Mouse (Mus musculus) G1E (cell line): Measurements from ENCODE around the gene Tspan3. TPM values are rescaled to one million over a fixed set of nuclear protein-coding genes. Genes with fewer than 3 reads are reported as not detected.

Experiments used
- ATAC-seq: 2 replicates; pipeline ENCODE4 v1.8.0; 2016; ENCODE audit warnings: mild to moderate bottlenecking; ENCODE audit not compliant: insufficient number of reproducible peaks, poor library complexity, low FRiP score, severe bottlenecking; ENCODE audit errors: extremely low read depth
- DNase-seq: peaks from one replicate; pipeline ENCODE4 v3.0.0; 2012; ENCODE audit warnings: low spot score
- H3K27me3 ChIP-seq: 2 replicates; pipeline ENCODE4 v1.6.1; 2012; ENCODE audit warnings: mild to moderate bottlenecking, low read length, inconsistent platforms; ENCODE audit not compliant: insufficient read depth
- H3K36me3 ChIP-seq: replicated peaks from 2 replicates; pipeline ENCODE3; 2012; ENCODE audit warnings: mild to moderate bottlenecking, inconsistent platforms
- H3K4me1 ChIP-seq: 2 replicates; pipeline ENCODE4 v1.6.1; 2012; ENCODE audit warnings: low read depth, low read length, inconsistent platforms, mixed read lengths; ENCODE audit not compliant: insufficient read depth
- H3K4me3 ChIP-seq: 2 replicates; pipeline ENCODE4 v1.5.1; 2012; ENCODE audit warnings: low read depth, mild to moderate bottlenecking, inconsistent platforms, low read length, moderate library complexity, mixed read lengths
- H3K9me3 ChIP-seq: replicated peaks from 2 replicates; pipeline ENCODE4 v1.6.1; 2012; ENCODE audit warnings: inconsistent platforms
- CTCF ChIP-seq: IDR thresholded peaks from 2 replicates; pipeline ENCODE4 v1.5.1; 2012; ENCODE audit warnings: low read depth, low read length, inconsistent platforms, mixed read lengths
- GATA1 ChIP-seq: IDR thresholded peaks from 2 replicates; pipeline ENCODE4 v1.6.1; 2012; ENCODE audit warnings: borderline replicate concordance, low read length, inconsistent platforms, mixed read lengths
- GATA2 ChIP-seq: IDR thresholded peaks from 2 replicates; pipeline ENCODE4 v1.6.1; 2012; ENCODE audit warnings: low read depth, low read length, inconsistent platforms, borderline replicate concordance
- POLR2AphosphoS5 ChIP-seq: IDR thresholded peaks from 2 replicates; pipeline ENCODE4 v1.6.1; 2012; ENCODE audit warnings: low read depth, low read length, inconsistent platforms; ENCODE audit not compliant: insufficient replicate concordance
- TAL1 ChIP-seq: conservative IDR thresholded peaks from 2 replicates; pipeline ENCODE4 v1.6.1; 2012; ENCODE audit warnings: low read depth, low read length, inconsistent platforms, mixed read lengths
- polyA plus RNA-seq: library from polyadenylated mRNA; stranded (reverse); fragments of >175 nt; gene quantifications from 2 replicates; pipeline ENCODE4 v1.2.3, GENCODE M21; 2012
- total RNA-seq, 2 experiments: library from RNA; stranded (forward) in 1 of 2; stranded (reverse) in 1 of 2; fragments of 200-1000 nt in 1 of 2; fragments of >200 nt in 1 of 2; fragmentation: Nextera tagmentation in 1 of 2; gene quantifications; 2 replicates each; pipeline ENCODE4 v1.2.3; 2014 to 2017

The Tspan3 gene
- total and polyA plus RNA-seq, 3 experiments = 0.33 TPM; not detected in 2

DNA sequence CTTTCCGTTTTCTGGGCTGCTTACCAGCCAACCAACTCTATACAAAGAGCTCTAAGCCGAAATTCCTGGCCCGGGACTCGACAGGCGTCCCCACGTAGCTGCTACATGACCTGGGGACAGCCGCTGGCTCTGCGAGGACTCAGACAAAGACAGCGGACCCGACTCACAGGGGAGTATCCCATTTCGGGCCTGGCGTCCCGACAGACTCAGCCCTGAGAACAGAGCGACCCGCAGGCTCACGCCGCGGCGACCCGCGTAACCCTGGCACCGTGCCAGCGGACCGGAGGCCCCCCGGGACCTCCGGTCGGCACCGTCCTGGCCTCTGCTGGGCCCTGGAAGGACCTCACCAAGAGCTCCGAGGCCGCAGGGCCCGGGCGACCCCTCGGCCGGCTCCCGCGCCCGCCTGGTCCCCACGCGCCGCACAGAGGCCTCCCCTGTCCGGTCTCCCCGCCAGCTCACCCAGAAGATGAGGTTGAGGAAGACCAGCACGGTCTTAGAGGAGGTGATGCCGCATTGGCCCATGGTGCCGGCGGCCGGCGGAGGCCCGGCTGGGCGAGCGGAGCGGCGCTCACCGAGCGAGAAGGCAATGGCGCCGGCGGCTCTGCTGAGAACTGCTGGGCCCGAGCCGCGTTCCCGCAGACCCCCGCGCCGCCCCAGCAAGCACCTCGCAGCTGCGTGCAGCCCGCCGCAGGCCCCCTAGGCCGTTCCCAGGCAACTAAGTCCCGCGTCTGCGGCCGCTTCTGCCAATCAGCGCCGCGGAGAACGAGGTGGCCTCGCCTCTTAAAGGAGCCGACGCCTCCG, 4.7 kb downstream of the Tspan3 start:
- TF ChIP-seq CTCF = no peak
- no peak for TF ChIP-seq POLR2AphosphoS5
- no peak for TF ChIP-seq GATA2
- TF ChIP-seq TAL1 = no peak
- TF ChIP-seq GATA1 = no peak
- Histone ChIP-seq H3K36me3 (no peaks in the 10 kb centered on the region), H3K9me3 (no peaks in the 10 kb centered on the region), H3K4me1 (no peaks in the 10 kb centered on the region), H3K27me3 (peaks cover 36% of the 10 kb centered on the region), H3K4me3 (no peak overlapping the region; the same call in 1 of the 2 replicates)
- DNase-seq = no peak
- no peak for ATAC-seq

DNA sequence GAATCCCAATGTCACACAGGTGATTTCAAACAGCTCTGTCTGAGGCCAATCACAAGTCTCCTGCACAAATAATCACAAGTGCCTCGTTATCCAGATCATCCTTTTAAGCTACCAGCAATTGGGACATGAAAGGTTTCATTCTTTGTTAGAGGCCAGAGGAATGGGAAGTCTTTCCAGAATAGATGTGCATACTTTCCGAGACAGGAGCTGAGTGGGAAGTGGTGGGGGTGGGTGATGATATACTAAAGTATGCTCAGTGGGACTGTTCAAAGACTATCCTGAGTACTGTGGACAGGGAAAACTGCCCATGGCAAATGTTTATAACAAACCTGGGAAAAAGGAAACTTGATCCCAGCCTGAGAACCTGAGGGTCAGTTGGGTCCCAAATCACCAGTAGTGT, 5.8 kb downstream of the Tspan3 start:
- no peaks in the 10 kb centered on the region for H3K4me1 ChIP-seq
- no peak for ATAC-seq

DNA sequence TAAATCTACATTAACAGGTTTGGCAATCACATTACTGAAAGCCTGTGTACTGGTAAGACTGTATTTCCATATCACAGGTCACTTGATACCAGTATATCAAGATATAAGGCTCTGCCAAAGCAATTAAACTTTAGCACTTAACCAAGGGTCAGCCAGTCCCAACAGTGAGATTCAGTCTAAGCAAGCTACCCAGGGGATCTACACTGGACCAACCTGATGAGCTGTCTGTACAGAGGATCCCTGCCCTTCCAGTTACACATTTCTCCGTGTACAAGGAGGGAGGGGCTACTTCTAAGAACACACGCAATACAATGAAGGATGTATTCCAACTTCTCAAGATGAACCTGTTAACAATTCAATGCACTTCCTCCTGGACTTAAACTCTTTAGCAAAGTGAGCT, 7.2 kb downstream of the Tspan3 start:
- no peaks in the 10 kb centered on the region for H3K36me3 ChIP-seq
- no peaks in the 10 kb centered on the region for H3K4me1 ChIP-seq
- ATAC-seq (no peak), DNase-seq (no peak)
- H3K27me3 ChIP-seq = peaks cover 24% of the 10 kb centered on the region
- no peak for TF ChIP-seq GATA1
- TF ChIP-seq CTCF = no peak
- no peak for TF ChIP-seq TAL1
- TF ChIP-seq POLR2AphosphoS5 = no peak
- TF ChIP-seq GATA2 = no peak
- H3K9me3 ChIP-seq = no peaks in the 10 kb centered on the region
- H3K4me3 ChIP-seq = no peak overlapping the region

More for the DNA sequence above, 5.8 kb downstream of the Tspan3 start:
- Histone ChIP-seq H3K27me3 (peaks cover 36% of the 10 kb centered on the region), H3K4me3 (no peak overlapping the region), H3K36me3 (no peaks in the 10 kb centered on the region), H3K9me3 (no peaks in the 10 kb centered on the region)
- TF ChIP-seq POLR2AphosphoS5 (no peak), GATA1 (no peak), GATA2 (no peak), TAL1 (no peak), CTCF (no peak)
- no peak for DNase-seq

GRCm38 (mm10) chr9:56154572-56154971, 10.7 kb downstream of the Tspan3 start:
- H3K27me3 ChIP-seq = peaks cover 3% of the 10 kb centered on the region; the same call in 1 of the 2 replicates
- no peaks in the 10 kb centered on the region for H3K4me1 ChIP-seq
- TF ChIP-seq GATA2 (no peak), CTCF (no peak), POLR2AphosphoS5 (no peak), GATA1 (no peak), TAL1 (no peak)
- DNase-seq = no peak
- H3K9me3 ChIP-seq = no peaks in the 10 kb centered on the region
- H3K36me3 ChIP-seq = no peaks in the 10 kb centered on the region
- ATAC-seq = no peak
- H3K4me3 ChIP-seq = no peak overlapping the region

- H3K4me1 ChIP-seq = no peaks in the 10 kb centered on the region
- H3K36me3 ChIP-seq = no peaks in the 10 kb centered on the region
- no peak for ATAC-seq
- peaks cover under 1% of the 10 kb centered on the region; the same call in 1 of the 2 replicates for H3K27me3 ChIP-seq
- no peak for TF ChIP-seq CTCF
- no peak for TF ChIP-seq TAL1
- TF ChIP-seq GATA1 = no peak
- DNase-seq = no peak
- no peaks in the 10 kb centered on the region for H3K9me3 ChIP-seq
- no peak overlapping the region for H3K4me3 ChIP-seq
Measured at GRCm38 (mm10) chr9:56152482-56153007, 12.7 kb downstream of the Tspan3 start.

- TF ChIP-seq POLR2AphosphoS5 (no peak), CTCF (no peak), GATA1 (no peak), GATA2 (no peak), TAL1 (no peak)
- H3K9me3 ChIP-seq = no peaks in the 10 kb centered on the region
- H3K4me3 ChIP-seq = no peak overlapping the region
- ATAC-seq = no peak
- H3K27me3 ChIP-seq = peaks cover 5% of the 10 kb centered on the region; the same call in 1 of the 2 replicates
- no peaks in the 10 kb centered on the region for H3K36me3 ChIP-seq
- H3K4me1 ChIP-seq = no peaks in the 10 kb centered on the region
- DNase-seq = no peak
Measured at GRCm38 (mm10) chr9:56151745-56152481, 13.4 kb downstream of the Tspan3 start.
